Mouse (Mus musculus) lung, adult 18-20 months (tissue): ENCODE results near the gene Thsd7a.
A peak's percentile ranks its signal among the peaks of the same experiment; 100 is the strongest.

Experiments used
- DNase-seq, 2 experiments: peaks; one replicate each; pipeline ENCODE4 v3.0.0; 2022; ENCODE audit warnings: mixed read lengths in 2 of 2

Thsd7a gene

DNA sequence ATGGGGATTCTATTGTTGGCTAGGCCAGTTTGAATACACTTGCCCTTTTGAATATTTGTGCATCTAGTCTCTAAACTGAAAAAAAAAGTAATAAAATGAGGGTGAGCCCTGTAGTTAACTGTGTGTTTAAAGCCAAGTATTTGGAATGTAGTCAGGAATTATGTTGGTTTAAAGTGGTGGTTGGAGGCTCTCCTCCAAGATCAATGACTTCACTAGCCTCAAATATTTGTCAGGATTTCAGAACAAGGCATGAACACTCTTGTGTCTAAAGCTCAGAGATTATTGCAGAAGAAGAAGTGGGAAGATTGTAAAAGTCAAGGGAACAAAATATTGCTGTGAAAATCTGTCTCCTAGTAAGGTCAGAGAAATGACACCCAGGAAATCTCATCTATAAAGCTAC, 249.3 kb downstream of the Thsd7a start:
- DNase-seq: no peak

- DNase-seq: no peak
Measured at GRCm38 (mm10) chr6:12493571-12493970, 255.6 kb downstream of the Thsd7a start.

DNA sequence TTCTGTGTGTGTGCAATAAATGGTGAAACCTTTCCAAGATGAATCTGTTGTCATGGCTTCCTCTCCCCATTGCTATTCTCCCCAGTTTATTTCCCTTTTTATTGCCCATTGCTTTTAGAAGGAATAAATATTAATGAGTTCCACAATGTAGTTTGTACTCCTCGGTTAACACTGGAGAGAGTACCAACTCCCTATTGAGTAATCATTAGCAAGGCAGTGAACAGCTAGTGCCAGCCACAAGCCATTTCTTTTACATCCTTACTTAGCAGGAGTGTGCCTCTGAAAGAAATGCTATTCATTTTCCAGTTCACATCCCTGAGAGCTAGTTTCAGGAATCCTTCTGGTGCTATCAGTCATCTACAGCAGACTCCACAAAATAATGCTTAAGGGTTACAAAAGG, 260.3 kb downstream of the Thsd7a start:
- no peak for DNase-seq

- no peak for DNase-seq
Measured at GRCm38 (mm10) chr6:12481527-12482163, 267.6 kb downstream of the Thsd7a start.

DNA sequence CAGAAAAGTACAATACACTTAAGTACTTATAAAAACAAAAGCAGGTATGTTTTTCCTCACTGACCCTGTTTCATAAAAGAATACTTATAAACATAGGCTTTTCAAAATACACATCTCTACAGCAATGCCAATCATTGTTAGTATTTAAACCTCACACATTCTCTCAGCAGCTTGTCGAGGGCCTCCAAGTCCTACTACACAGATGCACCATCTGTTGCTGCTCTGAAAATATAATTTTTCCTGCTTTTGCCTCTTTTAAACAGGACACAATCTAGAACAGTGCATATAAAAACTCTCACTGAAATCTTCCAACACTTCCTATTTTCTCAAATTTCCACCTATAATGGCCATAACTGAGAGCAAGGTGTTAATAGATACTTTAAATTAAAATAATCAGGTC, 270.9 kb downstream of the Thsd7a start:
- no peak for DNase-seq

DNA sequence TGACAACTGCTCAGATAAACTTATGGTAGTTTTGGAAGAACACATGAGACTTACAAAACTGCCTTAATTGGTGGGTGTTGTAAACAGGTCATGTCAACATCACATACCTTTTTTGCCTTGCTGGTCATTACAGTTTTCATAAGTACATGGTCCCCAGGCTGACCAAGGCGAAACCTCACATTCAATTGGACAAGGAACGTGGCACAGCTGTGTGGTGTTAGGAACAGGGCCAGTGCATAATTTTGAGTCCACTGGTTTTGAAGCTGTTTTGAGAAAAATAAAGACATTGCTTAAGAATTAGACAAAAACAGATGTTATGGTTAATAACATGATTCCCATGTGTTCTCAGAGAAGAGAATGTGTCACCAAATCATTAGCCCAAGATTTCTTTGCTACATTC, 278.3 kb downstream of the Thsd7a start:
- peak in 1 of 2 experiments; percentile 11 for DNase-seq

- DNase-seq: no peak
Measured at GRCm38 (mm10) chr6:12467339-12468124, 281.7 kb downstream of the Thsd7a start.

DNA sequence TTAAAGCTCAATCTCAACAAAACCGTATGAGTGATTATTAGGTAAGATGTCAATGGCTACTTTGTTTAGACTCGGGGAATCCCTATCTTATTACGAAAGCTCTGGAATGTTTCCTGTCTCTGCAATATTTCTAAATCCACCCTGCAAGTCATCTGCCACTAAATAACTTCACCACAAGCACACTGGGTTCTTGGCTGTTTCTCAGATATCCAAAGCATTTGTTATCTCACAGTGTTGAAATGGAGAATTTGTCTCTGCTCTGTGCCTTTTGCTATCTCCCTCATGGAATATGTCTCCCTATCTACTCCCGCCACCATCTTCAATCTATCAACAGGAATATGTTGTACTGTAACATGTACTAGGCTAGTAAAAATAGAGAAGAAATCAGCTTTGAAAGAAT, 290.4 kb downstream of the Thsd7a start:
- peak in 1 of 2 experiments; percentile 19 for DNase-seq

- DNase-seq: no peak
Measured at GRCm38 (mm10) chr6:12457451-12457850, 291.8 kb downstream of the Thsd7a start.

DNA sequence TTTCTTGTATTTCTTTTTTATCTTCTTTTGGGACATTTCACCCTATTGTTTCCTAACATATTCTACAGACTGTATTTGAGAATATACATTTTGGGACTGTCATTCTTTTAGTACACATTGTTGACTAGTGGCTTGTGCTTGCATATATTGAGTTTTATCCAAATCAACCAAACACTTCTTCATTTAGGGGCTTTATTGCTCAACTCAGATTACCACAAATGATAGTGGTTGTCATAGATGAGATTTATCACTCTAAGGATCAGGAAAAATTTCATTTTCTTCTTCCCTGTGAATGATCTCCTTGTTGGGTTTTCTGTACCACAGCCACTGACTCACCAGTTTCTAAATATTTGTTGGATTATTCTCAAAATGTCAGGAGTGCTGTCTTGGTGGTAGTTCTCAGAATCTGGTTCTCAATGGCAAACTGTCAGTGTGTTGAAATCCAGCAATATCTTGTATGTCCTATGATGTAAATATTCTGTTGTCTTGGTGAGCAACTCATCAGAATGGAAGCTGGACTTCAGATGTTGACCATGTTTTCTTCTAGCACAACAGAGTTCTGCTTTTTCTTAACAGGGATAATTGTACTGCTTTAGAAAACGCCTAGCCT, 294.2 kb downstream of the Thsd7a start:
- DNase-seq: no peak

DNA sequence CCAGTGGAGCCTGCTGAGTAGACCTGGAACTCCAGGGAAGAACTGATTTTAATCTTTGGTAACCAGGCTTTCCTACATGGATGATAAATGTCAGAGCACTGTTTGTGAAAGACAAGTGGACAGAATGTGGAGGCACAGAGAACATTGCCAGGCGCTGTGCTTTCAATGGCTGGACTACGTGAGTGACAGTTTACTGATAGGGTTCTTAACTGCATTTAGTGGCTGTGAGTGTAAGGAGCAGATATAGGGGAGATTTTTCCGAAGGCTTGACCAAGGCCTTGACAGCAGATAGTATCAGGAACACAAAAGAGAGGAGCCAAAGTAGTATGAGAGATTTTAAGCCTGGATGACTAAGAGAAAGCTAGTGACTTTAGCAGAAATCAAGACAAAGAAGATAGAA, 295.1 kb downstream of the Thsd7a start:
- no peak for DNase-seq

DNA sequence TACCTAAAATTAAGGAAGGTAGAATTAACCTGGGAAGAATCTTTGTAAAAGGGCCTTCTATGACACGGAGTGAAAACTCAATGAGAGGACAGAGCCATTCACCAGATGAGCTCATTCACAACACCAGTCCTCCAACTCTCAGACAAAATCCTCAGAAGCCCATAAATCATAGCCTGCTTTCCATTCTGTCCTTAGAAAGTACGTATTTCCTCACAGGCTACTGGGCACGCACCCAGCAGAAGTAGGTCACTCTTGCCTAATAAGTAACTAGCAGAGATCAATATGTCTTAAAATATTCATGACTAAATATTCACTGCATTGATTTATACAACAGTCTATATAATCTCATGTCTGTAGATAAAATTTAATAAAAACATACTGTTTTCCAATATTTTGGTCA, 300.4 kb downstream of the Thsd7a start:
- DNase-seq: peak; percentile 38 to 47

GRCm38 (mm10) chr6:12445486-12445885, 303.7 kb downstream of the Thsd7a start:
- DNase-seq: no peak

- DNase-seq: no peak
Measured at GRCm38 (mm10) chr6:12439561-12439960, 309.6 kb downstream of the Thsd7a start.

DNA sequence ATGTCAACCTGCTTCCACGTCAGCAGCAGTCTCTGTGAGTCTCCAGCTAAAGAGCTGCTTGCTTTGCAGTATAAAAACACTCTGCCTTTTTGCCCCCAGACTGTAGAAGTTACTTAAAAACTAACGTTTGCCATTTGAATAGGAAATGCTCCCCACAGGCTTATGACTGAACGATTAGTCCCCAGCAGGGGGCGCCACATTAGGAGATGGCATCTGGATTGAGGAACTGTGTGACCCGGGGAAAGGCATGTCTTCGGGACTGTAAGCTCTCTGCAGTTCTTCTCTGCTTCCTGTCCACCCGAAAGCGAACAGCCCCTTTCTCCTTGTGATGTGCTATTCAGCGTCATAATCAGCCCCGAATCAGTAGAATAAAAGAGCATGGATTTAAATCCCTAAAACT, 330.1 kb downstream of the Thsd7a start:
- DNase-seq: no peak

- no peak for DNase-seq
Measured at GRCm38 (mm10) chr6:12416976-12417375, 332.2 kb downstream of the Thsd7a start.

DNA sequence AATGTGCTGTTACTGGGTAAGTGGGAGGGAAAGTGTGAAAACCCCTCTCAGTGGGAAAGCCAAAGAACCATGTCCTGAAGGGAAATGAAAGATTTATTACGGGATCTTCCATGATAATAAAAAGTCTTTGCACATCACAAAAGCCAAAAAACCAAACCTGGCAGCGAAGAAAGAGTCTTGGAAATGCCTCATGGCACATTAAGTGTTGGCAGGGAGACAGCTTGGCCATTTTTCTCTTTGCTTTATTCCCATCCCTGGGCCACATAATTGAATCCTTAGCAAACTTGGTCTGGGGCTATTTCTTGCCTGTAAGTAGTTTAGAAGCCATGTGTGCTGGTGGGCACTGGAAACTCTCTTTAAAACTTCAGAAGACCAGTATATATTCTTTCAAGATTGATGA, 344.8 kb downstream of the Thsd7a start:
- DNase-seq: no peak

GRCm38 (mm10) chr6:12402996-12403395, 346.2 kb downstream of the Thsd7a start:
- no peak for DNase-seq

- DNase-seq: no peak
Measured at GRCm38 (mm10) chr6:12397776-12398522, 351.3 kb downstream of the Thsd7a start.

DNA sequence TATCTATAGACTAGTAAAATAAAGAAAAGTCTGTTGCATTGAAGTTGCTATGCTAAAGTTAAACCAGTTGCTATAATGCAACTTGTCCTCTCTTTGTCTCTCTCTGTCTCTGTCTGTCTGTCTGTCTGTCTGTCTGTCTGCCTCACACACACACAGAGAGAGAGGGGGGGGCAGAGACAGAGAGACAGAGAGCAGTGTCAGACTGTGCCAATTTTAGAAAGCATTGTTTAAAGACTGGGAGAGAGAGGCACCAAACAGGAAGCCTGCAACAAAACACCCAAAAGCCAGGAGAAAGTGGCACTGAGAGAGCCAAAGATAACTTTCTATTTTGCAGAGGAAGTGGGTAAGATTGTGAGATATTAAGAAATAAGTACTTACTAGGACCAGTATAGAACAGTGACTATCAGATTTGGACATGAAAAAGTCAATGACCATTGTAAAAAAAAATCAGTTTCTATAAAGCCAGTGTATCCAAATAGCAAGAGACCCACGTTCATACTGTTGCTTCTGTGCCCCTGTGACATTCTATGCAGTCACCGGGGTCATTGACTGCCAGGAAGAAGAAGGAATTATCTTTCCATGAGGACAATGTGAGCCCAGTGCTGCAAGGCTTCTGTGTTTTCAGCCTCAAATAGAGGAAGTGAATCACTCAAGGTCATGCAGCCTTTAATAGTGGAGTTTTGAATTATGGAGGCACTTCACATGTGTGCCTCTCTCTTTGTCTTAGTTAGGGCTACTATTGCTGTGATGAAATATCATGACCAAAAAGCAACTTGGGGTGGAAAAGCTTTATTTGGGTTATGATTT, 355.4 kb downstream of the Thsd7a start:
- peak in 1 of 2 experiments; percentile 4 for DNase-seq

DNA sequence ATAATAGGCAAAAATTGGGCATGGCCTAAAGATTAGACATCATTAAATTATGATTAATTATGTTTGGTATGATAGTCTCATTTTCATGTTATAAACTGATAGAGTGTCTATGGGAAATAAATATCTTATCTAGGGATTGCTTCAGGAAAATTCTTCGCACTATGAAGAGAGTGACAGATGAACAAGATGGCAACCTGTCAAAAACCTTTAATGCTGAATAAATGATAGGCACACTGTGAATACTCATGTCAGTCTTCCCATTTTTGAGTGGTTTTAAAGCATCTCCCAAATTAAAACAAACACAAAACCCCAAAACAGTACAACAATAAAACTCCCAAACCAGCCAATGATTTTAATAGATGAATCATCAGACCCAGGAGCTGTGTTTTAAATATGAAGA, 362.5 kb downstream of the Thsd7a start:
- DNase-seq: no peak

GRCm38 (mm10) chr6:12385591-12385990, 363.6 kb downstream of the Thsd7a start:
- no peak for DNase-seq
